In the genomic region with DNA sequence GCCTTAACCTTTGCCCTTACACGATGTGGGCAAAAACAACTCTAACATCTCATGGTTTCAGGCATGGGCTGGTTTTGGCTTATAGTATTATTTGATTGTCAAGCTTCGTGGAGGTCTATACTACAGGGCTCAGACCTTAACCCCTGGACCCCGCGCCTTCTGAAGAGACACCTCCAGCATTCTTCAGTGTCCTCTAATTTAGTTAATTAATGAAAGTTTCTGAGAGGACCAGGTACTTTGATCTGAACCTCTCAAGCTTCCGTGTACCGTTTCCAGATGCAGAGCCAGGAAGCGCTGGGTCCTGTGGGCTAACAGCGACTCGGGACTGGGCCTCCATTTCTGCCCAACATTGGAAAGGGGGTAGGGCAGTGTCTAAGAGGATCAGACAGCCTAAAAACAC, we compare ENCODE assay signal across 14 mouse cellular contexts.
DNase-seq lines count a peak whose midpoint lies in the region; ATAC-seq and TF ChIP-seq lines count a peak whose summit lies in the region.
"Had no signal": no experiment of that assay in that cellular context is flagged by ENCODE, and none has a peak within 500 bp of the region (broad histone marks: within the 10 kb centered on the region; RNA-seq: fewer than 3 reads in every experiment).

No protein-coding gene starts in this region.

- H3K4me3 ChIP-seq in forebrain, embryonic 10.5 days = no peak overlapping the region
- H3K4me3 ChIP-seq in forebrain, postnatal 0 days (ENCODE audit: low read depth, low read length) = no peak overlapping the region
- H3K4me3 ChIP-seq in midbrain, embryonic 11.5 days (ENCODE audit: low read depth, low read length) = no peak overlapping the region
- H3K4me3 ChIP-seq in midbrain, postnatal 0 days (ENCODE audit: low read depth, low read length) = no peak overlapping the region
- H3K4me3 ChIP-seq: erythroblast, embryonic 14.5 days; liver, embryonic 13.5 days had no signal

- H3K9me3 ChIP-seq in forebrain, embryonic 10.5 days = no peaks in the 10 kb centered on the region
- H3K9me3 ChIP-seq in forebrain, postnatal 0 days (ENCODE audit: low read length) = no peaks in the 10 kb centered on the region
- no peaks in the 10 kb centered on the region for H3K9me3 ChIP-seq in midbrain, embryonic 11.5 days (ENCODE audit: control insufficient read depth, low read length)
- no peaks in the 10 kb centered on the region for H3K9me3 ChIP-seq in midbrain, postnatal 0 days (ENCODE audit: low read length)
- H3K9me3 ChIP-seq: liver, embryonic 13.5 days had no signal

- no peak for ATAC-seq in forebrain, postnatal 0 days
- no peak for ATAC-seq in midbrain, embryonic 11.5 days (ENCODE audit: low FRiP score)
- no peak for ATAC-seq in midbrain, postnatal 0 days (ENCODE audit: low FRiP score)
- no peak for ATAC-seq in megakaryocyte, adult 5-6 weeks (ENCODE audit: poor library complexity, severe bottlenecking)
- ATAC-seq: midbrain, embryonic 16.5 days had no signal

- 71% methylated on average over 9 of the region's 9 CpGs for WGBS in forebrain, embryonic 10.5 days
- WGBS in forebrain, postnatal 0 days = 86% methylated on average over 9 of the region's 9 CpGs
- WGBS in midbrain, embryonic 11.5 days = 79% methylated on average over 9 of the region's 9 CpGs
- WGBS in midbrain, postnatal 0 days = 83% methylated on average over 9 of the region's 9 CpGs

- no peak overlapping the region for H3K4me2 ChIP-seq in forebrain, postnatal 0 days (ENCODE audit: low read depth)
- H3K4me2 ChIP-seq in midbrain, embryonic 11.5 days = no peak overlapping the region
- H3K4me2 ChIP-seq in midbrain, postnatal 0 days (ENCODE audit: low read depth, low read length, poor library complexity, severe bottlenecking) = no peak overlapping the region
- H3K4me2 ChIP-seq: liver, embryonic 13.5 days had no signal

- H3K27ac ChIP-seq in forebrain, embryonic 10.5 days = peak overlapping the region; percentile 85
- no peak overlapping the region for H3K27ac ChIP-seq in forebrain, postnatal 0 days (ENCODE audit: low read depth, low read length)
- no peak overlapping the region for H3K27ac ChIP-seq in midbrain, embryonic 11.5 days (ENCODE audit: low read depth, low read length)
- no peak overlapping the region for H3K27ac ChIP-seq in midbrain, postnatal 0 days (ENCODE audit: low read depth, low read length)
- H3K27ac ChIP-seq: liver, embryonic 13.5 days had no signal

- H3K36me3 ChIP-seq in forebrain, embryonic 10.5 days (replicated peaks) = no peaks in the 10 kb centered on the region
- no peaks in the 10 kb centered on the region for H3K36me3 ChIP-seq in forebrain, postnatal 0 days (ENCODE audit: insufficient read depth)
- H3K36me3 ChIP-seq in midbrain, embryonic 11.5 days (ENCODE audit: control insufficient read depth, insufficient read depth, low read length) = no peaks in the 10 kb centered on the region
- H3K36me3 ChIP-seq in midbrain, postnatal 0 days (ENCODE audit: insufficient read depth, low read length) = no peaks in the 10 kb centered on the region
- H3K36me3 ChIP-seq: liver, embryonic 13.5 days had no signal

- no peak for TF ChIP-seq CTCF in forebrain, postnatal 0 days (IDR thresholded peaks at IDR 0.05; ENCODE audit: low read depth)
- no peak for TF ChIP-seq CTCF in midbrain, postnatal 0 days (IDR thresholded peaks at IDR 0.05)

- no peak for DNase-seq in forebrain, embryonic 10.5 days (ENCODE audit: extremely low spot score, low spot score)
- no peak for DNase-seq in forebrain, postnatal 0 days
- peak; percentile 75 for DNase-seq in midbrain, embryonic 11.5 days (ENCODE audit: low spot score, missing footprints)
- DNase-seq in midbrain, postnatal 0 days (ENCODE audit: low spot score) = no peak
- DNase-seq in kidney, postnatal 10 days = peak; percentile 54
- peak; percentile 32 for DNase-seq in yolk sac, embryonic 10.5 days (ENCODE audit: low spot score)
- no peak for DNase-seq in right cerebral cortex, postnatal 14 days
- DNase-seq: gastrocnemius, postnatal 14 days; liver, embryonic 13.5 days; thymus, postnatal 25 days had no signal

- H3K9ac ChIP-seq in forebrain, postnatal 0 days = no peak overlapping the region
- no peak overlapping the region for H3K9ac ChIP-seq in midbrain, embryonic 11.5 days (ENCODE audit: low read length)
- H3K9ac ChIP-seq in midbrain, postnatal 0 days (replicated peaks; ENCODE audit: low read length, poor library complexity, severe bottlenecking) = no peak overlapping the region
- H3K9ac ChIP-seq: liver, embryonic 13.5 days had no signal

- peaks cover 36% of the 10 kb centered on the region for H3K27me3 ChIP-seq in forebrain, embryonic 10.5 days (ENCODE audit: poor library complexity, severe bottlenecking)
- no peaks in the 10 kb centered on the region for H3K27me3 ChIP-seq in forebrain, postnatal 0 days (ENCODE audit: insufficient read depth, low read length)
- H3K27me3 ChIP-seq in midbrain, embryonic 11.5 days (ENCODE audit: control insufficient read depth, insufficient read depth, low read length) = peaks cover 13% of the 10 kb centered on the region
- peaks cover 18% of the 10 kb centered on the region; the same call in 1 of the 2 replicates for H3K27me3 ChIP-seq in midbrain, postnatal 0 days (ENCODE audit: insufficient read depth, low read length)
- H3K27me3 ChIP-seq: Patski had no signal

- peaks cover 52% of the 10 kb centered on the region for H3K4me1 ChIP-seq in forebrain, embryonic 10.5 days
- no peaks in the 10 kb centered on the region for H3K4me1 ChIP-seq in forebrain, postnatal 0 days (ENCODE audit: insufficient read depth)
- peaks cover 13% of the 10 kb centered on the region for H3K4me1 ChIP-seq in midbrain, embryonic 11.5 days (ENCODE audit: control insufficient read depth, insufficient read depth, low read length)
- no peaks in the 10 kb centered on the region for H3K4me1 ChIP-seq in midbrain, postnatal 0 days (ENCODE audit: insufficient read depth, low read length)

Comparison
In these comparisons a context has a peak if more than half of its experiments do, and no peak if none do; other contexts are left out.
1. DNase-seq: peak in midbrain, embryonic 11.5 days (single experiment), kidney, postnatal 10 days (single experiment) and yolk sac, embryonic 10.5 days (single experiment); none in forebrain, embryonic 10.5 days (single experiment), forebrain, postnatal 0 days (single experiment), midbrain, postnatal 0 days (single experiment) and right cerebral cortex, postnatal 14 days (single experiment).